7 mouse cellular contexts compared by ENCODE assay signal in the genomic region with DNA sequence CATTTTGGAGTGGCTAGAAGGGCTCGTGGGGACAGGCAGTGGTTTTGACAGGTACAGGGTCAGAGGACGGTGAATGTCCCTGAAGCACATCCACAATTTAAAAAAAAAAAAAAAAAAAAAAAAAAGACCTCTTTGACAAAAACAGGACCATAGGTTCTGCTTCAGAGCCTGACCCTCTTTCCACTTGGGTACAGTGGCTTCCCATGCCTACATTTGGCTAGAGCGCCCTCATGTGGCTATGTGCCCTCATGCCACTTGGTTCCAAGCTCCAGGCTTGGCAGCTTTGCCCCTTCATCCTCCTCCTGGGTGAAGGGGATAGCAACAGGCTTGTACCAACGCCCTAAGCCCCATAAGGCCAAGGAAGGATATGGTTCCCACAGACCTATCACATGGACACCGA. TPM values are rescaled to one million over a fixed set of nuclear protein-coding genes. Genes with fewer than 3 reads are reported as not detected.
DNase-seq lines count a peak whose midpoint lies in the region; TF ChIP-seq lines count a peak whose summit lies in the region.

No protein-coding gene starts in this region.

- no peak overlapping the region for H3K27ac ChIP-seq in bone marrow, adult 2 months (ENCODE audit: control insufficient read depth, insufficient read depth, low read depth, low read length, poor library complexity)
- H3K27ac ChIP-seq in embryonic fibroblast, embryonic 13.5 days (ENCODE audit: insufficient read depth, low read length) = no peak overlapping the region

- no peak for TF ChIP-seq POLR2A in bone marrow, adult 2 months (IDR thresholded peaks at IDR 0.05; ENCODE audit: borderline replicate concordance, control insufficient read depth, low read depth, low read length)
- TF ChIP-seq POLR2A in embryonic fibroblast, embryonic 13.5 days (IDR thresholded peaks at IDR 0.05; ENCODE audit: low read depth, low read length) = no peak

- no peaks in the 10 kb centered on the region for H3K4me1 ChIP-seq in bone marrow, adult 2 months (ENCODE audit: control insufficient read depth, insufficient read depth, low read length)
- H3K4me1 ChIP-seq in embryonic fibroblast, embryonic 13.5 days (ENCODE audit: control insufficient read depth, insufficient read depth, low read length) = no peaks in the 10 kb centered on the region

- no peak overlapping the region for H3K4me3 ChIP-seq in bone marrow, adult 2 months (replicated peaks; ENCODE audit: control insufficient read depth, low read depth, low read length)
- no peak overlapping the region for H3K4me3 ChIP-seq in embryonic fibroblast, embryonic 13.5 days (ENCODE audit: insufficient read depth, low read length)

- peak; percentile 82 for TF ChIP-seq CTCF in bone marrow, adult 2 months (IDR thresholded peaks at IDR 0.05; ENCODE audit: control insufficient read depth, insufficient read depth, low read length)
- TF ChIP-seq CTCF in embryonic fibroblast, embryonic 13.5 days (IDR thresholded peaks at IDR 0.05; ENCODE audit: borderline replicate concordance, insufficient read depth, low read length) = peak; percentile 73

- DNase-seq in urinary bladder, adult 18-20 months (ENCODE audit: low spot score in 2 of 2) = peak; percentile 23 to 38
- DNase-seq in urinary bladder, postnatal 10 days (ENCODE audit: low spot score) = no peak
- peak; percentile 63 for DNase-seq in kidney, postnatal 14 days
- peak; percentile 83 for DNase-seq in lung, postnatal 14 days
- DNase-seq in spleen, adult 12 weeks (ENCODE audit: low spot score) = peak; percentile 22

- WGBS in bone marrow, adult 2 months = 41% methylated on average over 5 of the region's 5 CpGs

RNA-seq across cellular contexts. Expression of a gene that starts 39.8 kb away (rescaled TPM):
- polyA plus RNA-seq in bone marrow, adult 2 months (2011; ENCODE audit: insufficient read depth, insufficient read length, low replicate concordance, missing spikeins) = not detected in 2 replicates
- not detected in 2 replicates for polyA plus RNA-seq in embryonic fibroblast, embryonic 13.5 days (2011; ENCODE audit: insufficient read length, low read depth, missing spikeins)

RNA-seq across cellular contexts. Expression of a gene that starts 56.4 kb away (rescaled TPM):
- not detected in 2 replicates for polyA plus RNA-seq in bone marrow, adult 2 months (2011; ENCODE audit: insufficient read depth, insufficient read length, low replicate concordance, missing spikeins)
- not detected in 2 replicates for polyA plus RNA-seq in embryonic fibroblast, embryonic 13.5 days (2011; ENCODE audit: insufficient read length, low read depth, missing spikeins)
